Mouse (Mus musculus) spleen, adult 18-20 months (tissue): ENCODE results near the gene Ace.
A peak's percentile ranks its signal among the peaks of the same experiment; 100 is the strongest.

Source experiments
- DNase-seq, 2 experiments: peaks; one replicate each; pipeline ENCODE4 v3.0.0; 2022; ENCODE audit warnings: mixed read lengths in 2 of 2

Gene Ace

GRCm38 (mm10) chr11:105967741-105968574 is at the start of gene Ace:
Gene Ace (plus strand): TSS chr11:105967945.
- DNase-seq: no peak

GRCm38 (mm10) chr11:105920098-105920785 is 47.5 kb upstream of the Ace start:
- DNase-seq: no peak

- no peak for DNase-seq
Observed at GRCm38 (mm10) chr11:105920836-105921235, 46.9 kb upstream of the Ace start.

GRCm38 (mm10) chr11:105921275-105921674 is 46.5 kb upstream of the Ace start:
- no peak for DNase-seq

GRCm38 (mm10) chr11:105922769-105923663 is 44.7 kb upstream of the Ace start:
- DNase-seq: no peak

GRCm38 (mm10) chr11:105927065-105928030 is 40.4 kb upstream of the Ace start:
- DNase-seq: peak in 1 of 2 experiments; percentile 59

GRCm38 (mm10) chr11:105928171-105928570 is 39.6 kb upstream of the Ace start:
- no peak for DNase-seq

GRCm38 (mm10) chr11:105931380-105931779 is 36.4 kb upstream of the Ace start:
- no peak for DNase-seq

- no peak for DNase-seq
Observed at GRCm38 (mm10) chr11:105933746-105934145, 34.0 kb upstream of the Ace start.

GRCm38 (mm10) chr11:105934303-105934711 is 33.4 kb upstream of the Ace start:
- no peak for DNase-seq

GRCm38 (mm10) chr11:105934816-105935215 is 32.9 kb upstream of the Ace start:
- no peak for DNase-seq

GRCm38 (mm10) chr11:105935496-105935895 is 32.2 kb upstream of the Ace start:
- DNase-seq: no peak

GRCm38 (mm10) chr11:105936200-105936599 is 31.5 kb upstream of the Ace start:
- DNase-seq: no peak

GRCm38 (mm10) chr11:105936974-105937373 is 30.8 kb upstream of the Ace start:
- DNase-seq: no peak

GRCm38 (mm10) chr11:105938771-105939170 is 29.0 kb upstream of the Ace start:
- DNase-seq: no peak

GRCm38 (mm10) chr11:105941973-105942372 is 25.8 kb upstream of the Ace start:
- no peak for DNase-seq

GRCm38 (mm10) chr11:105943133-105944102 is 24.3 kb upstream of the Ace start:
- no peak for DNase-seq

GRCm38 (mm10) chr11:105944126-105944621 is 23.6 kb upstream of the Ace start:
- DNase-seq: peak; percentile 19 to 40

- no peak for DNase-seq
Observed at GRCm38 (mm10) chr11:105944770-105945672, 22.7 kb upstream of the Ace start.
